Mouse (Mus musculus) adipocyte (in vitro differentiated cells): Measurements from ENCODE around the gene Cnn2.

ENCODE experiments used
- DNase-seq: peaks from one replicate; pipeline ENCODE4 v3.0.0-alpha.2; 2016; ENCODE audit warnings: low spot score

Gene Cnn2

GRCm38 (mm10) chr10:79988506-79989271, at the start of gene Cnn2:
TSS of gene Cnn2 (plus strand) at chr10:79988584.
- no peak for DNase-seq

- no peak for DNase-seq
Measured at GRCm38 (mm10) chr10:79940749-79941148, 47.6 kb upstream of the Cnn2 start.

DNA sequence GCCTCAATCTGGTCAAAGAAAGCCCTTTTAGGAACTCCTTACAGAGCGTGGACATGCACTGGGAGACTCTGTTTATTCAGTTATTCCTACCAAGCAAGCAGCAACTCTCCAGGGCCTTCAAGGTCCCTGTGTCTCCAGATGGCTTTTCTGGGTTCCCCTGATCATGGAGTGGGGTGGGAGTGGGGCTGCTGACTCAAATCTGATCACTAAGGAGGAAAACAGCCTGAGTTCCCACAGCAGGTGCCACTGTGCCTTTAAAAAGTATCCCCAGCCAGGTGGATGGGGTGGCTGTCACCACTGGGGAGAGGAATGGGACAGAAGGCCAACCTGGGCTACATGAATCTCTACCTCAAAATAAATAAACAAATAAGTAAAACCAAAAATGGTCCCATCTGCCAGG, 45.4 kb upstream of the Cnn2 start:
- no peak for DNase-seq

- DNase-seq, result no peak
Measured at GRCm38 (mm10) chr10:79943471-79943901, 44.9 kb upstream of the Cnn2 start.

DNA sequence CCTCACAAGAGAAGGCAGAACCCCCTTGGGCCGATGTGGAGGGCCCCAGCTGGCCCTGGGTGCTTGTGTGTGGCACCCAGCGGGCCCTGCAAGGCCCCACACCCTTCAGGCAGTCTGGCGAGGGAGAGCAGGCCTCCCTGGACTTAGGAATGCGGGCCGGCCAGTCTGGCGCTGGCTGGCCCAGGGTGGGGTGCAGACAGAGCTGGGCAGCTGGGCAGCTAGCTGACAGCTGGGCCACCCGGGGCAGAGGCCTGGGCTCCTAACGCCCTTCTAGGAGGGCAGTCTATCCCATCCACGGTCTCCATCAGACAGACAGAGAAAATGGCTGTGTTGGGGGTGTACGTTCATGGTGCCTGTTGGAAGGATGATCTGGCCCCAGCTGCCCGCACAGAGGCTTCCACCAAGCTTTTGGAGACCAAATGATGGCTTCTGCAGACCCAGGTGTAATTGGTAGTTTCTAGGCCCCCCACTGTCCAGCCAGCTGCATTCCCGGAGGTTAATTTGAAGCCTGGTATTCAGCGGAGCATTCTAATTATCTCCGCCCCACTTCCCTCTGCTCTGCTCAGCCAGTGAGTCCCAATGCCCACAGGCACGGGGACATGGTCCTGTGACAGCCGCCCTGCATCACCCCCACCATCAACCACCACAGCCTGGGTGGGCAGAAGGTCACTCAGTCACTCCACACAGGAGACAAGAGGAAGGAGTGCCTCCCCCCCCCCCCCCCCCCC, 42.7 kb upstream of the Cnn2 start:
- DNase-seq, result no peak

DNA sequence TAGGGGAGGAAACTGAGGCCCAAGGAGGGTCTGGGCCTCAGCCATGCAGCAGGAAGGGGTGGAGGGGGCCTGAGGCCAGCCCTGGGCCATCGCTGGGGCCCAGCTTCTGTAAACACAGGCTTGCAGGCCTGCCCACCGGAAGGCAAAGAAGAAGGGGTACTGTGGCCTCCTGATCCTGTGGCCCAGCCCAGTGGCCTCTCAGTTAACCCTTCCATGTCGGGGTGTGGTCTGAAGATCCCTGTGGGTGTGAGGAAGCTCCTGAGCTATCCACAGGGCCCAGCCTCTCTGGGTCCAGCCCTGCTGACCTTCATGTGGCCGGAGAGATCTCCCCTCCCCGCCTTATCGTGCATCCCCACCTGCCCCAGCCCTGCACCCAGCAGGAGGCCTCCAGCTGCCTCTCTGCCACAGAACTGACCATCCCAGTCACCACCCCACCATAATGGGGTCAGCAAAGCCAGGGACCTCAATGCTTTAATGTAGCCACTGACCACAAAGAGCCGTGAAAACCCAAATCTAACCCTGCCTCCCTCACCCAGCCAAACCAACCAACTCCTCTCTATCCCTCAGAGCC, 41.5 kb upstream of the Cnn2 start:
- DNase-seq, result no peak

GRCm38 (mm10) chr10:79947502-79947901, 40.9 kb upstream of the Cnn2 start:
- DNase-seq, result no peak

- DNase-seq, result no peak
Measured at GRCm38 (mm10) chr10:79949873-79950272, 38.5 kb upstream of the Cnn2 start.

DNA sequence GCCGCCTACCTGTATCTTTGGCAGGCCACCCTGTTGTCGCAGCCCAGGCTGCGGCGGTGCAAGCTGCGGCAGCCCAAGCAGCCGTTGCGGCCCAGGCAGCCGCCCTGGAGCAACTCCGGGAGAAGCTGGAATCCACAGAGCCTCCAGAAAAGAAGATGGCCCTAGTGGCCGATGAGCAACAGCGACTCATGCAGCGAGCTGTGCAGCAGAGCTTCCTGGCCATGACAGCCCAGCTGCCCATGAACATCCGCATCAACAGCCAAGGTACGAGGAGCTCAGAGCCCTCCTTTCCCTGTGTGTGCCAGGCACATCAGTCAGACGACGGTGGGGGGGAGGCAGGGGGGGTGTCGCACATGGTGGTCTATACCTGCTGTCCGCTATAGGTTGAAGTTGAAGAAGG, 37.7 kb upstream of the Cnn2 start:
- no peak for DNase-seq

DNA sequence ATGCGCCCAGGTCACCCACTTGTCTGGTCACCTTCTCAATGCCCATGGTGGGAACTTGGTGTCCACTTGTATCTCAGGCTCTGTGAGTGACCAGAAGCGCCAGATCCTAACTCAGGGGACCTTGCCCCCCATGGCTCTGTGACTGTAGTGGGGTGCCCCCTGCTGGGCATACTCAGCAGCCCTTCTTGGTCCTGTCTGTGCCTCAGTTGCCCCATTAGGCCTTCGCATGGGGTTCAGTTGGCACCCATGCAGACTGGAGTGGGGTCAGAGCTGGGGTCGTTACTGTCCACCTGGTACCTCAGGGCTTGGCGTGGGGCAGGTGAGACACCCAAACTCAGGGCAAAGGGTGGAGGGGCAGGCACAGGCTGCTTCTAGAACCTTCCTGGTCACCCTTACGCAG, 34.4 kb upstream of the Cnn2 start:
- DNase-seq, result peak; percentile 31

- DNase-seq, result no peak
Measured at GRCm38 (mm10) chr10:79955691-79956090, 32.7 kb upstream of the Cnn2 start.

- no peak for DNase-seq
Measured at GRCm38 (mm10) chr10:79956643-79957154, 31.7 kb upstream of the Cnn2 start.

- peak; percentile 86 for DNase-seq
Measured at GRCm38 (mm10) chr10:79958140-79958816, 30.1 kb upstream of the Cnn2 start.

DNA sequence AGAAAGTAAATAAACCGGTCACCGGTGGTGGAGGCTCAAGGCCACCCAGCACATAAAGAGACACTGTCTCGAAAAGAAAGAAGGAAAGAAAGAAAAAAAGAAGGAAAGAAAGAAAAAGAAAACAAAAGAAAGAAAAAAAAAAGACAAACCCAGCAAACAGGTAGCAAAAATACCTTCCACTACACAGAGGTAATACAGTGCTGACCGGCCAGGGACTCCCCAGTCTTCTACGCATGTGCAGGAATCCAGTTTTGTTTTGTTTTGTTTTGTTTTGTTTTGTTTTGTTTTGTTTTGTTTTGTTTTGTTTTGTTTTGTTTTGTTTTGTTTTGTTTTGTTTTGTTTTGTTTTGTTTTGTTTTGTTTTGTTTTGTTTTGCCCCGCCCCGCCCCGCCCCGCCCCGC, 29.0 kb upstream of the Cnn2 start:
- peak; percentile 50 for DNase-seq

GRCm38 (mm10) chr10:79959847-79960601, 28.4 kb upstream of the Cnn2 start, which contains the start of gene Wdr18:
TSS of gene Wdr18 (plus strand) at chr10:79960152.
- DNase-seq, result peak; percentile 100

DNA sequence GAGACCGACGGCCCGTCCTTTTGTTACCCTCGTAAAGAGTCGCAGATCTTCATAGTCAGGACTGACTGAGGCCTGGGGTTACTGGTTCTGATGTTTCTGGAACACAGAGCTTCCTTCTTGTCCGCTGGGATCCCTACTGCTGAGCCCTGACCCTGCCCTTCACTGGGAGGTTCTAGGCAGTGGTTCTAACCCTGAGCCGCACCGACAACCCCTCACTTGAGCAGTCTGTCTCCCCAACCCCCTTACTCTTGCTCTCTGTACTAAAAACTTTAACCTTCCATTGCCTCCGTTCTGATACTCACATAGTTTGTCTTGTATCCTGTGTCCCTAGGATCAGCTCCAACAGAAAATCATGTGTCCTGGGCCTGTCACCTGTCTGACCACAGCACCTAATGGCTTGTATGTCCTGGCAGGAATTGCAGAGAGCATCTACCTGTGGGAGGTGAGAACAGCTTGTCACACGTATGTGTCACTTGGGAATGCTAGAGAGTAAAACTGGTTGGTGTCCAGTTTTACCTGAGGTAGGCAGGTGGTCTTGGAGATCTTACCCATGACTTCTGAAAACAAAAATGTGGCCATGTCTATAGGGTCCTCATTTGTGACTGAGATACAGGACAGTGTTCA, 27.6 kb upstream of the Cnn2 start:
- DNase-seq, result no peak

GRCm38 (mm10) chr10:79964727-79965126, 23.7 kb upstream of the Cnn2 start:
- no peak for DNase-seq

DNA sequence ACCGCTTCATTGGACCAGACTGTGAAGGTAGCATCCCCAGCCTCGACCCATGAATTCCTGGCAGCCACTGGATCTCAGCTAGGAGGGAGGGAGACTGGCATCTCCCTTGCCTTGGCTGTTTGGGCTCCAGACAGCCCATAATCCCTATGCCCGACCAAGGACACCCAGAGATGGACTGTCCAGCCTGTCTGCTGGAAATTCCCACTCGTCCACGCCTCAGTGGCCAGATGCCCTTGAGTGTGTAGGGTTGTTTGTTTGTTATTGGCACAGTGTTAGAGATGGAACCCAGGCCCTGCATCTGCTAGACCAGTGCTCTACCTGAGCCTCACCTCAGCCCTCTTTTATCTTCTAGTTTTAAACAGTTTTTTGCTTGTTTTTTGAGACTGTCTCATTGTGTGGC, 23.1 kb upstream of the Cnn2 start:
- DNase-seq, result no peak

GRCm38 (mm10) chr10:79966886-79967400, 21.4 kb upstream of the Cnn2 start:
- DNase-seq, result peak; percentile 51

GRCm38 (mm10) chr10:79968181-79968580, 20.2 kb upstream of the Cnn2 start:
- no peak for DNase-seq

DNA sequence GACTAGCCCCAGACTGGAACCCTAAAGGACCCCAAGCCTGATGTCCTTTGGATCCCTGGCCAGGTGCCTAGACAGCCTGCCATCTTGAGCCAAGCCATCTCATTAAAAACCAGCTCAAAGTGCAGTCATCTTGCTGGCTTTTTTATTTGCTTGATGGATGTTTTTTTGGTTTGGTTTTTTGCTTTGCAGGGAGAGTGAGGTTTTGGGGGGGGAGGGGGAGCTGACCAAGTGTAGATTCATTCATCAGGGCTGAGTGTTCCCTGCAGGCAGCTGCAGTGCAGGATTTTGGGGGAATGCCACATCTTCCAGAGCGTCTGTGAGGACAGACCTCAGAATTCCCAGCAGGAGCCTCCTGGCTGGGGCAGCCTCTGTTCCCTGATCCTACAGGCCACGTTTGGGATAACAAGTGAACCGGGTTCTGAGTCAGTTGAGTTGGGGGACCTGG, 19.2 kb upstream of the Cnn2 start:
- peak; percentile 59 for DNase-seq
